Mouse (Mus musculus): Measurements from ENCODE around the gene Klf8.

DNA sequence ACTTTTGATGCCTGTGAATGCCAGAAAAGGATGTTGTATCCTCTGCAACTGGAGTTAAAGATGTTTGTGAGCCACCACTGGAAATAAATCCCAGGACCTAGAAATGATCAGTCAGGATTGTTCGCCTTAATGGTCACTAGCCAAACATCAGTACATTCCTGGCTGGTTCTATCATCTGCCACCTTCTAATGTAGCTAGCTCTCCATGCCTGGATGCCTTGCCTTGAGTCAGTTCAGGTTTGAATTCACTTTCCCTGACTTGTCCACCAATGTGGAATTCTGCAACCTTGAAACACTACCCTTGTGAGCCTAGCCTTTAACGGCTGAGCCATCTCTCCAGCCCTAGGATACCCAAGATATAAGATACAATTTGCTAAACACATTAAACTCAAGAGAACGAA lies 202.8 kb downstream of the Klf8 start:
- no peak for TF ChIP-seq CTCF (IDR thresholded peaks at IDR 0.05)
- TF ChIP-seq EP300 (IDR thresholded peaks at IDR 0.05), result no peak
